Mouse (Mus musculus): ENCODE data around the gene Cacng1. TPM values are rescaled to one million over a fixed set of nuclear protein-coding genes. Genes with fewer than 3 reads are reported as not detected.

The Cacng1 gene
- polyA plus RNA-seq, 1 experiment from 2014 or later, result 0.81 TPM

- ATAC-seq (no peak), DNase-seq (no peak)
- Histone ChIP-seq H3K27me3 (ENCODE audit: insufficient read depth, low read length) (no peaks in the 10 kb centered on the region), H3K27ac (ENCODE audit: low read depth) (no peak overlapping the region), H3K4me2 (ENCODE audit: low read depth, low read length) (no peak overlapping the region), H3K36me3 (replicated peaks; ENCODE audit: insufficient read depth, low read length) (peaks cover 24% of the 10 kb centered on the region), H3K4me3 (ENCODE audit: low read depth, low read length) (no peak overlapping the region), H3K9ac (replicated peaks) (no peak overlapping the region), H3K9me3 (ENCODE audit: low read length) (no peaks in the 10 kb centered on the region), H3K4me1 (ENCODE audit: insufficient read depth) (no peaks in the 10 kb centered on the region)
- TF ChIP-seq CTCF (IDR thresholded peaks at IDR 0.05; ENCODE audit: low read depth) (no peak), EP300 (IDR thresholded peaks at IDR 0.05; ENCODE audit: low read depth) (no peak)
- WGBS (ENCODE audit: insufficient replicate concordance), result 88% methylated on average over 19 of the region's 19 CpGs
Measured at GRCm38 (mm10) chr11:107683544-107684465, 32.5 kb downstream of the Cacng1 start.

DNA sequence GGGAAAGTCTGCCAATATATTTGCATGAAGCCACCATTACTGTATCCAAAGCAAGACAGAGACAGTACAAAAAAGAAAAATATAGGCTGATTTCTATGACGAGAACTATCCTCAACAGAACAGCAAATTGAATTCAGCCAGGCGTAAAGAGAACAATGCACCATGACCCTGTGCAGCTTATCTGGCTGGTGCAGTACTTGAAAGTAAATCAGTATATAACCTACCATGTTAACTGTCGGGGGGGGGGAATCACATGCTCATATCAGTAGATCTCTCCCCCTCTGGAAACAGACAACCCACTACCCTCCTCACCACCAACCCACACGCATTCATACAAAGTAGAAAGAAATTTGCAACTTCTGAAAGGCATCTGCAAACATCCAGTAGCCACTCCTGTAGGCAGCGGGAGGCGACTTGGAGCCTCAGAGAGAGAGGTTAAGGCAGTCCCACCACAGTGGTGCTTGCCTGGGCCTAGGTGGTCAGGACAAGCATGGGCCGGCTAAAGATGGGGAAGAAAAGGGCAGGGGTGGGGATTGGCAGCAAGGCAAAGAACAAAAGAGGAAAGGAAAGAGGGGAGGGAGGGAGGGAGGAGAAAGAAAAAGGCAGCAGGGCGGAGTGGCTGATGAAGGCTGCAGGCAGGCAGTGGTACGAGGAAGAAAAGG, 33.5 kb downstream of the Cacng1 start:
- Histone ChIP-seq H3K27me3 (ENCODE audit: insufficient read depth, low read length) (no peaks in the 10 kb centered on the region), H3K9ac (replicated peaks) (no peak overlapping the region), H3K27ac (ENCODE audit: low read depth) (no peak overlapping the region), H3K36me3 (replicated peaks; ENCODE audit: insufficient read depth, low read length) (peaks cover 20% of the 10 kb centered on the region), H3K4me3 (ENCODE audit: low read depth, low read length) (no peak overlapping the region), H3K4me1 (ENCODE audit: insufficient read depth) (no peaks in the 10 kb centered on the region), H3K4me2 (ENCODE audit: low read depth, low read length) (no peak overlapping the region), H3K9me3 (ENCODE audit: low read length) (no peaks in the 10 kb centered on the region)
- no peak for ATAC-seq
- WGBS (ENCODE audit: insufficient replicate concordance), result 80% methylated on average over 9 of the region's 9 CpGs
- TF ChIP-seq EP300 (IDR thresholded peaks at IDR 0.05; ENCODE audit: low read depth) (no peak), CTCF (IDR thresholded peaks at IDR 0.05; ENCODE audit: low read depth) (no peak)
- no peak for DNase-seq

DNA sequence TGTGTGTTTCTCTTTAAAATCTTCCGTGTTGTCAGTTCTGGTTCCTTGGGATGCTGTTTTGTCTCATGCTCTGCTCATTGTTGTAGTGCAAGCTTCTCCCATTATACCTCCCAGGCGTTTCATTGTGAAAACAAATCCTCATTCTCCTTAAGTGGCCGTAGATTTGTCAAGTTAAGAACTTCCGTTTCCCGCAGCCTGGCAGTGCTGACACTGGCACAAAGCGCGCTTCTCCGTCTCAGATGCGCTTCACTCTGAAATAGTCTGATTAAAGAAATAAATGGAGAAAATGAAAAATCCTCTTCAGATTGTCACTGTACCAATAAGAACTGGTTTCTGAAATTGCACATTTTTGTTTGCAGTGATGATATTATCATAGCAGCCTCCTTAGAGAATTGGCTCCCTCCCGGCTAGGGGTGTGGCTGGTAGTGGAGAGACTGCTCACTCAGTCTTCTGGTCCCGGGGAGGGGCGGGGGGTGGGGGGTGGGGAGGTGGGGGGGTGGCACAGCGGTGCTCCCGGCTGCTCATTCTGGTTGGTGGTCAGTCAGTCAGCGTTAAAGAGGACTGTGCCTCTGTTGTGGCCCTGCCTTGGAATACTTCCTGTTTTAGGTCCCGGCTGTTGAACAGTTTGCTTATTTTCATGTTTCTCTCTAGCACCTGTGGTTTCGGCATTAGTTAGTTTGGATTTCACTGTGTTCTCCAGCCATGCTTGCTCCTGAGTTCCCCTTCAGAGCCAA, 39.9 kb downstream of the Cacng1 start:
- no peak for TF ChIP-seq EP300 (IDR thresholded peaks at IDR 0.05; ENCODE audit: low read depth)
- no peak for TF ChIP-seq CTCF (IDR thresholded peaks at IDR 0.05; ENCODE audit: low read depth)
- WGBS (ENCODE audit: insufficient replicate concordance), result 74% methylated on average over 17 of the region's 17 CpGs
- no peak overlapping the region for H3K4me3 ChIP-seq (ENCODE audit: low read depth, low read length)
- no peaks in the 10 kb centered on the region for H3K4me1 ChIP-seq (ENCODE audit: insufficient read depth)
- DNase-seq (no peak), ATAC-seq (no peak)
- H3K9me3 ChIP-seq (ENCODE audit: low read length), result no peaks in the 10 kb centered on the region
- H3K27ac ChIP-seq (ENCODE audit: low read depth), result no peak overlapping the region
- H3K4me2 ChIP-seq (ENCODE audit: low read depth, low read length), result no peak overlapping the region
- H3K36me3 ChIP-seq (replicated peaks; ENCODE audit: insufficient read depth, low read length), result peaks cover 7% of the 10 kb centered on the region
- H3K9ac ChIP-seq (replicated peaks), result no peak overlapping the region
- H3K27me3 ChIP-seq (ENCODE audit: insufficient read depth, low read length), result no peaks in the 10 kb centered on the region

GRCm38 (mm10) chr11:107675246-107675645, 41.1 kb downstream of the Cacng1 start:
- H3K9ac ChIP-seq (replicated peaks), result no peak overlapping the region
- H3K36me3 ChIP-seq (replicated peaks; ENCODE audit: insufficient read depth, low read length), result peaks cover 17% of the 10 kb centered on the region
- no peaks in the 10 kb centered on the region for H3K27me3 ChIP-seq (ENCODE audit: insufficient read depth, low read length)
- H3K4me1 ChIP-seq (ENCODE audit: insufficient read depth), result no peaks in the 10 kb centered on the region
- TF ChIP-seq EP300 (IDR thresholded peaks at IDR 0.05; ENCODE audit: low read depth) (no peak), CTCF (IDR thresholded peaks at IDR 0.05; ENCODE audit: low read depth) (no peak)
- no peak for ATAC-seq
- WGBS (ENCODE audit: insufficient replicate concordance), result 87% methylated on average over 10 of the region's 10 CpGs
- no peaks in the 10 kb centered on the region for H3K9me3 ChIP-seq (ENCODE audit: low read length)
- H3K4me2 ChIP-seq (ENCODE audit: low read depth, low read length), result no peak overlapping the region
- no peak overlapping the region for H3K27ac ChIP-seq (ENCODE audit: low read depth)
- H3K4me3 ChIP-seq (ENCODE audit: low read depth, low read length), result no peak overlapping the region
- DNase-seq, result no peak

DNA sequence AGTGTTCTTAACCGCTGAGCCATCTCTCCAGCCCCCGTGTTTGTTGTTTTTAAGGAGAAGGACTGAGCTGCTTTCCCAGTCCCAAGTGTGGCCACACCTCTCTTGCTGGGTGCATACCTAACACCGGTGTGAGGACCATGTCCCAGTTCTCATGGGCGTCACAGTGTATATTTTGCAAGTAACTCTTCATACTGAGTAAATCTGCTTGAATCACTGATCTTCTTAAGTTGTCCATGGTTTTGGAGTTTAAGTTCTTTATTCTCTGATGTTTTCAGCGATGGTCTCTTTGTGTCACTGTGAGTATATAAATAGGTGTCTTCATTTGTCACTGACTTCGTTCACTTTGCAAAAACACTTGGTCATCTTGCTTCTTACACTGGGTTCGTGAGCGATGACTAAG, 41.7 kb downstream of the Cacng1 start:
- Histone ChIP-seq H3K36me3 (replicated peaks; ENCODE audit: insufficient read depth, low read length) (peaks cover 24% of the 10 kb centered on the region), H3K27me3 (ENCODE audit: insufficient read depth, low read length) (no peaks in the 10 kb centered on the region), H3K4me3 (ENCODE audit: low read depth, low read length) (no peak overlapping the region), H3K4me2 (ENCODE audit: low read depth, low read length) (no peak overlapping the region), H3K9ac (replicated peaks) (no peak overlapping the region), H3K27ac (ENCODE audit: low read depth) (no peak overlapping the region), H3K9me3 (ENCODE audit: low read length) (no peaks in the 10 kb centered on the region), H3K4me1 (ENCODE audit: insufficient read depth) (no peaks in the 10 kb centered on the region)
- WGBS (ENCODE audit: insufficient replicate concordance), result 87% methylated on average over 8 of the region's 8 CpGs
- TF ChIP-seq CTCF (IDR thresholded peaks at IDR 0.05; ENCODE audit: low read depth) (no peak), EP300 (IDR thresholded peaks at IDR 0.05; ENCODE audit: low read depth) (no peak)
- DNase-seq, result no peak
- no peak for ATAC-seq

GRCm38 (mm10) chr11:107674006-107674405, 42.3 kb downstream of the Cacng1 start:
- Histone ChIP-seq H3K27me3 (ENCODE audit: insufficient read depth, low read length) (no peaks in the 10 kb centered on the region), H3K27ac (ENCODE audit: low read depth) (no peak overlapping the region), H3K9me3 (ENCODE audit: low read length) (no peaks in the 10 kb centered on the region), H3K4me1 (ENCODE audit: insufficient read depth) (no peaks in the 10 kb centered on the region), H3K36me3 (replicated peaks; ENCODE audit: insufficient read depth, low read length) (peaks cover 28% of the 10 kb centered on the region), H3K9ac (replicated peaks) (no peak overlapping the region), H3K4me2 (ENCODE audit: low read depth, low read length) (no peak overlapping the region), H3K4me3 (ENCODE audit: low read depth, low read length) (no peak overlapping the region)
- TF ChIP-seq CTCF (IDR thresholded peaks at IDR 0.05; ENCODE audit: low read depth), result no peak
- TF ChIP-seq EP300 (IDR thresholded peaks at IDR 0.05; ENCODE audit: low read depth), result no peak
- ATAC-seq (no peak), DNase-seq (no peak)
- WGBS (ENCODE audit: insufficient replicate concordance), result 87% methylated on average over 5 of the region's 5 CpGs

All from liver, postnatal 0 days (tissue).